Mouse (Mus musculus): ENCODE measurements around the gene Mybphl.

- no peak for TF ChIP-seq CTCF (IDR thresholded peaks at IDR 0.05; ENCODE audit: extremely low read depth, insufficient read depth, insufficient read length, insufficient replicate concordance)
- TF ChIP-seq POLR2A (IDR thresholded peaks at IDR 0.05; ENCODE audit: low read depth, low read length): no peak
These were observed 7.7 kb upstream of the Mybphl start for GRCm38 (mm10) chr3:108357051-108357450.

Measured in spleen, adult 2 months (tissue).